Mouse (Mus musculus): Measurements from ENCODE around the gene Ifitm5.
"Not testable (repeated sequence)": the region's sequence is repeated elsewhere in the genome, so short reads cannot be mapped to it uniquely, and the experiment has no call there.

Gene Ifitm5

DNA sequence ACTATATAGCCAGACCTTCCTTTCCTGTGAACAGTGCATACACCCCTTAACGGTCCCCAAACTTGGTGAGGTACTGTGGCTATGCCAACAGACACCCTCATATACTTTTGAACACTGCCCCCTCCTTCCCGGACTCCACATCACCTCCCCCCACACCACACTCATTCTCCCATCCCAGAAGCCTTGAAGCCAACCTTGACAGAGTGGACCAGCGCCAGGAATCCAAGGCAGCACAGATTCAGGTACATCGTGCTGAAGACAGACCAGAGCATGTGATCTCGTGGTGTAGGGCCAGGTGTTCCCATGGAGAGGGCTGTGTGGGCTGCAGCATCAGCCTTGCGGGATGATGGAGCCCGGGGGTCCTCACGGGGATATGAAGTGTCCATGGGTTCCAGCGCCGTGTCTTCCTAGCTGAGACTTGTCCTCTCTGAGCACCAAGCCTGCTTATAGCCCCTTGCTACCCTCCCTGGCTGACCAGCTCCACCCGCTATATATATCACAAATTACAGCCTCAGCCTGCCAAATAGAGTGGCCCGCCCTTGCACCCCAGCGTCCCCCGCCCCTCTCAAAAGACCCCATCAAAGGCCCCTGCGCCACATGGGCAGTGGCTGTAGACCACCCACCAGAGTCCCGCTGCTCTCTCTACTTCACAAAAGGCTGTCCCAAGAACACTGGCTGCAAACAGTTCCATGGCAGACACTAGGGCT is at the start of gene Ifitm5:
TSS of gene Ifitm5 (minus strand) at position 468 of the 707 bp plus-strand sequence.
- DNase-seq: no peak

- no peak for DNase-seq
These were observed 49.0 kb upstream of the Ifitm5 start for GRCm38 (mm10) chr7:140998853-140999700.

GRCm38 (mm10) chr7:140997817-140998216 is 47.7 kb upstream of the Ifitm5 start:
- no peak for DNase-seq

- no peak for DNase-seq
These were observed 41.1 kb upstream of the Ifitm5 start for GRCm38 (mm10) chr7:140991117-140991689.

DNA sequence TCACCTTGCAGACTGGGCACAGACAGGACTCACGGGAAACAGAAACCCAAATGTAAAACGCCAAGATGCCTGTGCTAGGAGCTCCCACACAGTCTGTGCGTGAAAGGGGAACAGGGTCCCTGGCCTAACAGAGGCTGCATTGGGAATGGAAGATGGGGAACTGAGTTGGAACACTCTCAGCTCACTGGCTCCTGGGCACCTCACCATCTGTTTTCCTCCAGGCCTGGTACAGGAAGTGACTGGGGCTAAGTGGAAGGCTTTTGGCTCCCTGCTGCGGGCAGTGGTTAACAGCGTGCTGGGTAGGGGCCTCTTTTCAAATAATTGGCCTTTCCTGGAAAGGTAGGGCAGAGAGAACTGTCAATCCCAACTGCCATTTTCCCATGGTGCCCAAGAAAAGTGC is 40.5 kb upstream of the Ifitm5 start:
- DNase-seq: no peak

DNA sequence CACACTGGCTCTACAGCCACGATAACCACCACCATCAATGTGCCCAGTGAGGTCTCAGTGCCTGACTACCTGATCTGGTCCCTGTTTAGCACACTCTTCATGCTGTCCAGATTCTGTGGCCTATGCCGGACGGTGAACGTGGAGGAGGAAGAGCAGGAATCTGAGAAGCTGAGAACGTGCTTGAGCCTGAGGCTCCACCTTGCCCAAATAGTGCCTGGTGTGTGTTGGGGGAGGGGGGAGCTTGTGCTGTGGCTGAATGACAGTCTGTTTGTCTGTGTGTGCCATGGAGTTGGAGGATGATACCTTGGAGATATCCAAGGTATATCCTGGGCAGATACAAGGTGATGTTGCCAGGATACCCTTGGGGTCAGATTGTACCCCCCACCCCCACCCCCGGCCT is 40.1 kb upstream of the Ifitm5 start:
- DNase-seq: no peak

GRCm38 (mm10) chr7:140989022-140989421 is 38.9 kb upstream of the Ifitm5 start:
- DNase-seq: no peak

DNA sequence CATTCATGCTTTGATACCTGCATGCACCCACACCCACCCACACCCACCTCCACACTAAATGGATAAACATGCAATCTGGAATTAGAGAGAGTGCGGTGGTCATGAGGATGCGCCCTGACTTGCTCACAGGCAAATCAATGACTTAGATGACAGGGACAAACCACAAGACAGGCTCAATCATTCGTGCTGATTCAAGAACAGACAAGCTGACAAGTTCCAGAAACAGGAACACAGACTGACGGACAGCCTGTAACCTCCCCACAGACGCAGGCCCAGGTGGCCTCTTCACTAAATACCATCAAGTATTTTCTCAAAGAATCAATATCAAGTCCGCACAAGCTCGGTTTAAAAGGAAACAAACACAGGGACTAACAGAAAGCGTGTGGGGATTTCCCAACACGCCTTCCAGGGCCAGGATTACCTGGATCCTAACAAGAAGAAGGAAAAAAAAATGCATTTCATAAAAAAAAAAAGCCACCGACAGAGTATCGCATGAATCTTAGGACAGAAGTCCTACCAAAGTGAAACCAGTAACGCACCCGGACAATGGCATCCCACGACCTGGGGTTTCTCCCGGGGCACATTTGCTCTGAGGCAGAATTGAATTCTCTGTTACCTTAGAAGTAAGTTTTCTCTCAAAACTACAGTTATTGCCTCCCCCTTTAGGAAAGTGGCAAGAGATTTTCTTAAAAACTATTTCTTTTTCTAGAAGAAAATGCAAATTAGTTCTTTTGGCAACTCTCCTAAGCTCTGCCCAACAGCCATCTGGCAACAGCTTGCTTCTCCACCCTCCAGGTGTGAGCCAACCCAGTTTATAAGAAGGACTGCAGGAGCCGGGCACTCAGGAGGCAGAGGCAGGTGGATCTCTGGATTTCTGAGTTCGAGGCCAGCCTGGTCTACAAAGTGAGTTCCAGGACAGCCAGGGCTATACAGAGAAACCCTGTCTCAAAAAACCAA is 37.4 kb upstream of the Ifitm5 start:
- no peak for DNase-seq

DNA sequence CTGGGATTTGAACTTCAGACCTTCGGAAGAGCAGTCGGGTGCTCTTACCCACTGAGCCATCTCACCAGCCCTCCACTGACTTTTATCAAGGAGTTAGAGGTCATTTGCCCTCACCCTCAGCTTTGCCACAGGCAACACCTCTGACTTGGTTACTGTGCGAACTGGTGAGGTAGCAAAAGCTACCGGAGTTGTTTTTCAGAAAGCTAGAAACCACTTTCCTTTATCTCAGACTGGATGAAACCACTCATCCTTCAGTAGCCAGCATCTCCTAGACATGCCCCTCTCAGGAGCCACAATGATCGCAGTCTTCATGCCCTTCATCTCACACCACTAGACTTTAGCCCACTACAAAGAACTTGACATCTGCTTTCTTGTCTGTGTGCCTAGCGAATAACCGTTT is 32.9 kb upstream of the Ifitm5 start:
- no peak for DNase-seq

DNA sequence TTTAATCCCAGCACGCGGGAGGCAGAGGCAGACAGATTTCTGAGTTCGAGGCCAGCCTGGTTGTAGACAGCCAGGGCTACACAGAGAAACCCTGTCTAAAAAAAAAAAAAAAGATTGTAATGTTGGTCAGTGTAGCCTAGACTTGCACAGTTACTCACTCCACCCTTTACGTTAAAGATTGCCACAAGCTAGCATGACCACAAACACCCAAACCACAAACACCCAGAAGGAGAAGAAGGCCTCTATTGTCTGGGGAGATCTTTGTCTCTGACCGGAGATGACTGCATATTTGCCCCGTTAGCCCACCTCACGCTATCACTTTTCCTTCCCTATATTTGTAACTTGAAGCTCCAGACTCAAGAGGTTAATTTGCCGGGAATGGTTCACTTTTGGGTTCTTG is 31.6 kb upstream of the Ifitm5 start:
- DNase-seq: no peak

DNA sequence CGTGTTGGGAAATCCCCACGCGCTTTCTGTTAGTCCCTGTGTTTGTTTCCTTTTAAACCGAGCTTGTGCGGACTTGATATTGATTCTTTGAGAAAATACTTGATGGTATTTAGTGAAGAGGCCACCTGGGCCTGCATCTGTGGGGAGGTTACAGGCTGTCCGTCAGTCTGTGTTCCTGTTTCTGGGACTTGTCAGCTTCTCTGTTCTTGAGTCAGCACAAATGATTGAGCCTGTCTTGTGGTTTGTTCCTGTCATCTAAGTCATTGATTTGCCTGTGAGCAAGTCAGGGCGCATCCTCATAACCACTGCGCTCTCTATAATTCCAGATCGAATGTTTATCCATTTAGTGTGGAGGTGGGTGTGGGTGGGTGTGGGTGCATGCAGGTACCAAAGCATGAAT is 26.6 kb upstream of the Ifitm5 start:
- DNase-seq: not testable (repeated sequence)

DNA sequence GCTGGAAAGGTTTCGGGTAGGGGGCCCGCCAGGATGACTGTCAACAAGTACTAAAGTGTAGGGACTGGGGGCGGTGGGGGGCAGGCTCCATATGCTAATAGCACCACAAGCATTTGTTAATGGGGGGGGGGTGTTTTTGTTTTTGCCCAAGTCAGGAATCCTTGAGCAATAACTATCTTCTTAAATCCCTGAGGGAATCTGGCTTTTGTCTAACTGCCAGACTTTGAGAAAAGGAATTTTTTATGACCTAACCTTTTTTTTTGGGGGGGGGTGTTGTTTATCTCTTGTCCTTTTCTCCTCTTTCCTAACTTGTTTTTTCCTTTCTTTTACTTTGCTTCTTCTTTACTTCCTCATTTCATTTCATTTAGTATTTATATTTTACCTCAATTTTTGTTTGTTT is 25.4 kb upstream of the Ifitm5 start:
- DNase-seq: no peak

DNA sequence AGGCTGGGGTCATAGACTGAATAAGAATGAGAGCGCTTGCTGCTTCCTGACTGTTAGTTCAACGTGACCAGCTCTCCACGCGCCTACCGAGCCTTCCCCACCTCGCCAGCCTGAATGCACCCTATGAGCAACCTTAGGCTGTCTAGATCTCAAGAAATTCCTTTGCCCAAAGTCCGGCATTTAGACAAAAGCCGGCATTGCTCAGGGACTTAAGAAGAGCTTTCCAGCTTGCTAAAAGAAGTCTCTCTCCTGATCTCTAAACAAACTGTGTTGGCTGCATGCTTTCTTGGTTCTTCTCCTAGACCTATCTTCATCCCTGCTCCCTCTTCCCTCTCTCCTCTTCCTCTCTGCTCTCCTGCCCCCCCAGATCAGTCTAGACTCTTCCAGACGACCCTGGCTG is 24.8 kb upstream of the Ifitm5 start:
- no peak for DNase-seq

- no peak for DNase-seq
These were observed 23.5 kb upstream of the Ifitm5 start for GRCm38 (mm10) chr7:140973396-140974165.

DNA sequence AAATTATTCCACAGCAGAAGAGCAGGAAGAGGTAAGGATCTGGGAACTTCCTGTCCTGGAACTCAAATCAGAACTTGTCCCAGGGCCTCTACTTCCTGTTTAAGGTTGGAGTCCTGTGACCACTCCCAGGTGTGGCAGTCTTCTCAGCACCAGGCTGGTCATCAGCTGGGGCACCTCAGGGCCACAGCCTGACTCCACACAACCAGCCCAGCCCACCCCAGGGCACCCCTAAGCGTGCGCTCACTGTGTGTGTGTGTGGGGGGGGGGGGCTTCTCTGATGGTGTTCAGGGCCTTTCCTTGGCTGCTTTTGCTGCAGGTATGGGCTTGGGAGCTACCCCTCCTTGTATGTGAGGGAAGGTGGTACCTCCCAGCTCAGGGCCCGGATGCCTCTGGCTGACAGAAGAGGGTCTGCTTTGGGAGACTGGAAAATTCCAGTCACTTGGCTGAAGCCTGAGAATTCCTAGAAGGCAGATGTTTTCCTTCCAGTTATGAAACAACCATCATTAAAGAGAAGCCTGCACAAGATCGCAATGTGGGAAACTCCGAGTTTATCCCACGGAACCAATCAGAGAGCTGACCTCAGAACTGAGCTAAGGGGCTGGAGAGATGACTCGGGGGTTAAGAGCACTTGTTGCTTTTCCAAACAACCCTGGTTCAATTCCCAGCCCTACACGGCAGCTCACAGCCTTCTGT is 21.5 kb upstream of the Ifitm5 start:
- no peak for DNase-seq

DNA sequence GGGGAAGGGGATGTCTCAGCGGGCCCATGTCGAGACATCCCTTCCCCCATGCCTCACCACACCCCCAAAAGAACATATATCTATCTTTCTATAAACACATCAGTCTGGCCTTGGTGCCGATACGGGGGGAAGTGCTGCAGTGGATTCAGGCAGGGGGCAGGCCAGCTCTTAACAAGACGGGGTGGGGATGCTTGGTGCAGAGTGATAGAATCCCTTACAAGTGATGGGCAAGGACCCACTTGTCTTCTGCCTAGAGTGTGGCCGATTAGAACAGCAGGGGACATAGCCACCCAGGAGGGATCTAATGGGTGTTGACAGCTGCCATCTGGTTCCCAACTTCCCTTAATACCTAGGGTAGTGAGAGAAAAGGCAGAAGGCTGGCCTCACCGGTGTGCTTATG is 20.8 kb upstream of the Ifitm5 start:
- no peak for DNase-seq

DNA sequence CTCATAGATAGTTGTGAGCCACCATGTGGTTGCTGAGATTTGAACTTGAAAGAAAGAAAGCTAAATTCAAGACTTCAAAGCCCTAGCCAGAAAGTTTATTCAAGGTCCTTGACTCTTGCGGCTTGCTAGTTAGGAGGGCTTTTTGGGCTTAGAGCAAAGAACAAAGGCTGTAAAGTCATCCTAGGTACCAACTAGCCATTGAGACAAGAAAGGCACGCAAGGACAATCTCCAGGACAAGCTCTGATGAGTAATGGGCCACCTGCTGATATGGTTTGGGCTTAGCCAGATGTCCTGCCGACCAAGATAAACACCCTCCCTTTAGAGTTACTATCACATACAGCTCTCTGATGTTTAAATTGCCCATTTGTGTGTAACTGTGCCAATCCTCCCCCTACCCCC is 18.6 kb upstream of the Ifitm5 start:
- DNase-seq: not testable (repeated sequence)

DNA sequence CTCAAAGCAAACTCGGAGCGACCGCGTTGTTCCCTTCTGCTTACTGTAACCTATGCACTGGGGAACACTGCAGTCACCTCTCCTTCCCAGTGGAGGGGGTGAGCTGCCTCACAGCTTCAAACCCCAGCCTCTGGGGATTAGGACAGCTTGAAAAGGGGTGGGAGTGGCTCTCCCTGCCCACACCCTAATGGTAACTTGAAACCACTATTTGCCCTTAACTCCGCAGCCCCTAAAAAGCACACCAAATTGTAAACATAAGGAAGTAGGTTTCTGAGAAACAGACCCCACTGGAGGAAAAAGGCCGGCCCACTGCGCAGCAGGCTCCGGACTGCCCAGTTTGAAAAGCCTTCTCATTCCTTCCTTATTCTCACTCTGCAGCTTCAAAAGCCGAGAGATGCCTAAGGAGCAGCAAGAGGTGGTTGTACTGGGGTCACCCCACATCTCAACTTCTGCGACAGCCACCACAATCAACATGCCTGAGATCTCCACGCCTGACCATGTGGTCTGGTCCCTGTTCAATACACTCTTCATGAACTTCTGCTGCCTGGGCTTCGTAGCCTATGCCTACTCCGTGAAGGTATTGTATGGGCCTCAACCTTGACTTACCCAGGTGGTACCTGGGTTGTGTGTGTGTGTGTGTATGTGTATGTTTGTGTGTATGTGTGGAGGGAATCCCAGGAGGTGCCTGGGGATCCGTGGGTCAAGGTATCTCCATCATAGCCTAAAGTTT is 17.9 kb upstream of the Ifitm5 start:
- DNase-seq: no peak

DNA sequence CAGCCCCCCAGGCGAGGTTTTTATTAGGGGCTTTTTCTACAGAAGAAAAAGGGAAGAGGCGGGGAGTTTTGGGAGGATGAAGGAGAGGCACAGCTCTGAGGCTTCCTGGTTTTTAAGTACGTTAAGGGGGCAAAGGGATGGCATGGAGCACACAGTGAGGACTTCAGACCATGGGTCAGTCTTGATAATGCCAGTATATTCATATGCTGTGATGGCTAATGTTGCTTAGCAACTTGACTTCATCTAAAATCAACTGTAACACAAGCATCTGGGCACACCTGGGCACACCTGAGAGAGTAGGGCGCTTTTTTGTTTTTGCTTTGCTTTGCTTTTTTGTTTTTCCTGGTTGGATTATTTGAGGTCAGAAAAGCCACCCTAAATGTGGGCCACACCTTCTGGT is 16.8 kb upstream of the Ifitm5 start, which contains the start of gene Ifitm1:
TSS of gene Ifitm1 (plus strand) at position 301 of the 400 bp plus-strand sequence.
- no peak for DNase-seq

DNA sequence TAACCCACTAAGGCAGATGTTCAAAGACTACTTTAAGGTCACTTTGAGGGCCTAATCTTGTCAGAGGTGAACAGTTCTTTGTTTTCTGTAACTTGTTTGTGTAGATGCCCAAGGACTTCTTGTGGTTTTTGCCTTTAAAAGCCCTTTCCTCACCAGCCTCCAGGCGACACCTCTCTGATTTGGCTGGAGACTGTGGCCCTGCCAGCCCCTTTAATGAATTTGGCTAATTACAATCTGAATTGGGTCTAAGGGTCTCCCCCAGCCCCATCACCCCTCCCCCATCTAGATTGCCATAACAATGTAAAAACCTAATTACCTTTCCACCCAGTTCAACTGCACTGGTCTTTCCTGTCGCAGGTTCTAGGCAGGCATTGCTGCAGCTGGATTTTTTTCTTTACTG is 12.6 kb upstream of the Ifitm5 start:
- no peak for DNase-seq

DNA sequence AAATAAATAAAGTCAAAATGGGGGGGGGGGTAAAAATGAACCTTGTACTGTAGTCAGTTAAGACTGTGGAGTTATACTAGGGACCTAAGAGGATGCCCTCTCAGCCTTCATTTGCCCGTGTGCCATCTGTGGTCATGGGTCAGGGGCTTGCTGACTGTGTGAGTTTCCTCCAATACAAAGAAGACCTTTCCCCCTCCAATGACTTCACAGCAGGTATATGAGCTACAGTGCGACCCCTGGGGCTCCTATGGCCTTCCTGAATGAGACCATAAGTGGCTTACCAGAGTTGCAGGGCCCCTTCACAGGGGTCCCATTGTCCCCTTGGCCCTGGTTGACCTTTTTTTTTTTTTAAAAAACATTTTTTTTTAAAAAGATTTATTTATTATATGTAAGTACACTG is 11.3 kb upstream of the Ifitm5 start:
- DNase-seq: no peak
